Mouse (Mus musculus) cerebellum, adult 2 months (tissue): ENCODE results near the gene Vgll4.

Experiments used
- CTCF ChIP-seq: fragments of 200-500 bp; IDR thresholded peaks from 2 replicates; pipeline ENCODE4 v1.5.1; 2011; ENCODE audit warnings: low read depth, mild to moderate bottlenecking, control low read depth, low read length, moderate library complexity, borderline replicate concordance; ENCODE audit not compliant: insufficient read depth
- POLR2A ChIP-seq: fragments of 200-500 bp; IDR thresholded peaks from 2 replicates; pipeline ENCODE4 v1.6.1; 2011; ENCODE audit warnings: low read length, control low read depth, borderline replicate concordance; ENCODE audit not compliant: insufficient read depth

DNA sequence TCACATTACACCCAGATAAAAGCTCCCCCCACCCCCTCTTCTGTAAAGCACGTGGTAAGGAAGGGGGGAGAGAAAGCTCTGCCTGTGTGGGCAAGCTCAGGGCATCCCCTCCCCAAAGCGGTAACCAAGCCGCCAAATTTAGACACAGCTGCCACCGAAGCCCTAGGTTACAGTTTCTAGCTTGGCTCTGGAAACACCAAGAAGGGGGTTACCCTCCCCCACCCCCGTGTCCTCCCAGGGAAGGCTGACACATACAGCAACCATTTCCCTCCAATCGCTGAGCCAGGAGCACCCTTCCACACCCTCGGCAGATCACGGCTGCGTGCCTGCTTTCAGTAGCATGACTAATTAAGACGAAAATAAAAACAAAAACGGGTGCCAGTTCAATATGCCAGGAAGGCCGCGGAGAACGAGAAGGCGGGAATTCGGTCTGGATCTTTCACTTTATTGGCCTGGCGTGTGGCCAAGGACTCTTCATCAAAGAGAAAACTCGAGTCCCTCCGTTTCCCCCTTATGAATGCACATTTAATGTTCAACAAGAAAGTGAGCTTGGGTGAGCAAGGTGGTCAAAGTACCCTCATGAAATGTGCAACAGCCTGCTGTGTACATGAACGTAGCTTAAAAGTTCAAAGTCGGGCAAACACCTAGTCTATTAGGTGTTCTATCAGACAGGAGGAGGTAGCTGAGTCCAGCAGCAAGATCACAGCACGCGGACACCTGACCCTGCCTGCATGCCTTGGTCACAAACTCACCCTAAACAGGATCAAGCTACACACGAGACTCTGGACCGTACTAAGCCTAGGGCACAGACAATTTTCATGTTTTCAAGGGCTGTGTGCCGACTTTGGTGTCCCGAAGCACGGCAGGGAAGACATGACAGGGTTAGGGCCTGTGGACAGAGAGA lies 38.3 kb downstream of the Vgll4 start:
- TF ChIP-seq CTCF = no peak
- no peak for TF ChIP-seq POLR2A
